Mouse (Mus musculus): ENCODE data around the gene Hdgf. TPM values are rescaled to one million over a fixed set of nuclear protein-coding genes. Genes with fewer than 3 reads are reported as not detected.
A peak's percentile ranks its signal among the peaks of the same experiment; 100 is the strongest.
"Not testable (repeated sequence)": the region's sequence is repeated elsewhere in the genome, so short reads cannot be mapped to it uniquely, and the experiment has no call there.

The Hdgf gene
- 229 TPM in 2 replicates for polyA plus RNA-seq (2016; fragmentation: Nextera tagmentation; extraction: Ambion mirVana)

DNA sequence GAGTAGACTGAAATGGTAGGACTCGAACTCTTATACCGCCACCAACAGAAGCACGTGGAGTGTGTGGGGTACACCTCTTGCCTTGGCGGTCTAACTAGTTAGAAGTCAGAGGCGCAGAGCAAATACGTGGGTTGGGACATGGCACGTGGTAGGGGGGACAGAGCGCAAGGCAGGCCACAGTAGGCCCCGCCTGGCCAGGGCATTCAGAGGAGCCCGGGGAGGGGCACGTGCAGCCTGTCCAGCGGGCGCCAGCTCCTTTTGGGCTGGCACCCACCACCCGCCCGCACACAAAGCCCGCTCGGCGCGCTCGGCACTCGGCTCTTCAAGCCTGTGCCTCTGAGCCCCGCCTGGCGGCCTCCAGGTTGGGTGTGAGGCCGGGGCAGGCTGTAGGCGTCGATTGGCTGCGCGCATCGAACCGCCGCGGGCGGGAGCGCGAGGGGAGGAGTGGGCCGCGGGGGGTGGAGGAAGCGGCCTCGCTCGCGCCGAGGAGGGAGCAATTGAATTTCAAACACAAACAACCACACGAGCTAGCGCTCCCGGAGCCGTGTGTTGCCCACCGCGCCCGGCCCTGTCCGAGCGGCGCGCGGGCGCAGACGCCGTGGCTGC is at the start of gene Hdgf:
TSS of gene Hdgf (plus strand) at position 442 of the 606 bp plus-strand sequence.
- no peaks in the 10 kb centered on the region for H3K9me3 ChIP-seq
- DNase-seq (ENCODE audit: low spot score), result peak; percentile 97
- H3K27ac ChIP-seq, result peak within 1 kb of the TSS; percentile 99
- H3K36me3 ChIP-seq, result no peaks in the 10 kb centered on the region; the same call in 1 of the 2 replicates
- peak within 1 kb of the TSS; percentile 97 for H3K4me3 ChIP-seq
- WGBS, result 1% methylated on average over 57 of the region's 57 CpGs
- H3K27me3 ChIP-seq (ENCODE audit: insufficient read depth, poor library complexity, severe bottlenecking), result no peaks in the 10 kb centered on the region
- H3K4me1 ChIP-seq (replicated peaks), result peaks cover 50% of the 10 kb centered on the region

DNA sequence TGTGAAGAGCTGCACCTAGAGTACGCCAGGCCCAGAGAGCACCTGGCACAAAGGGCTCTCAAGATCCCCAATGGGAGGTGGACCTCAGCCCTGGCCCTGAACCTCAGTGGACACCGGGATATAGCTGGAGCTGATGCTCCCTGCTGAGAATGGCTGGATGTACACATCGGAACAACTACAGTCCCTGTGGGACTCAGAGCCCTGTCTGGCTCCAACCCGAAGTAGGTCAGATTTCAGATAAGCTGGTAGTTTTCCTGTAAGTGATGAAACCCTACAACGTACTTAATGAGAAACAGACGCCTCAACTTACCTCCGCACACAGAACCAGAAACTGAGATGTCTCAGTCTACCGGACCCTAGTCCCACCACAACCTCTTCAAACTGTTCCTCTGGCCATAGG is 48.5 kb upstream of the Hdgf start:
- no peak overlapping the region for H3K27ac ChIP-seq
- WGBS, result 83% methylated on average over 8 of the region's 8 CpGs
- H3K4me1 ChIP-seq (replicated peaks), result peaks cover 17% of the 10 kb centered on the region
- H3K9me3 ChIP-seq, result no peaks in the 10 kb centered on the region
- H3K36me3 ChIP-seq, result peaks cover 70% of the 10 kb centered on the region
- no peaks in the 10 kb centered on the region for H3K27me3 ChIP-seq (ENCODE audit: insufficient read depth, poor library complexity, severe bottlenecking)
- no peak for DNase-seq (ENCODE audit: low spot score)
- no peak overlapping the region for H3K4me3 ChIP-seq

DNA sequence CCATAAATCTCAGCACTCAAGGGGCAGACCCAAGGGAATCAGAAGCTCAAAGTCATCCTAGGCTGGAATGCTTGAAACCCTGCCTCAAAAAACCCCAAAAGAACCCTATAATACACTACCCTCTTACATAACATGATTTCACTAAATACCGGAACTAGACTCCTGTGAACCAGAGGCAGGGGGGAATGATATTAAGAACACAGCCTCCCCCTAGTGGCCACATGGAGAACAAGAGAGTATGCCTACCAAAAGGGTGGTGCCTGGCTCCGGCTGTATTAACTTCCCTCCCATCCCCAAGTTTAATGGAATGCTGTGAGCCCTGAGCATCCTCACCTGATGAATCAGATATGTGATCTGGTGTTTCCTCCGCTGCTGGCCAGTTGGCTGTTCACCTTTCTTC is 46.3 kb upstream of the Hdgf start:
- Histone ChIP-seq H3K4me1 (replicated peaks) (no peaks in the 10 kb centered on the region), H3K36me3 (peaks cover 90% of the 10 kb centered on the region)

DNA sequence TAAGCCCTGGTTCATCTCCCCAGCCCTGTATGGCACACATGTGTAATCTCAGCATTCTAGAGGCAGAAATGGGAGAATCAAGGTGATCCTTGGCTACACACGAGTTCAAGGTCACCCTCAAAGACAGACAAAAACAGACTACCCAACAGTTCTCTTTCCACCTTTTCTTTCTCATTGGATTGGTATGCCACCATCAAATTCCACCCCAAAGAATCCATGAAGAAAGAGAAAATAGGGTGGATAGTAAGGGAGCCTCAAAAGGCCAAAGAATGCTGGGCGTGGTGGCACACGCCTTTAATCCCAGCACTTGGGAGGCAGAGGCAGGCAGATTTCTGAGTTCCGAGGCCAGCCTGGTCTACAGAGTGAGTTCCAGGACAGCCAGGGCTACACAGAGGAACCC is 42.0 kb upstream of the Hdgf start:
- not testable (repeated sequence) for H3K27ac ChIP-seq; H3K4me1 ChIP-seq (replicated peaks); H3K9me3 ChIP-seq; H3K4me3 ChIP-seq; DNase-seq (ENCODE audit: low spot score); H3K27me3 ChIP-seq (ENCODE audit: insufficient read depth, poor library complexity, severe bottlenecking)
- peaks cover 98% of the 10 kb centered on the region for H3K36me3 ChIP-seq
- 91% methylated on average over 4 of the region's 4 CpGs for WGBS

More for the DNA sequence above, 46.3 kb upstream of the Hdgf start:
- Histone ChIP-seq H3K27me3 (ENCODE audit: insufficient read depth, poor library complexity, severe bottlenecking) (no peaks in the 10 kb centered on the region), H3K27ac (no peak overlapping the region), H3K4me3 (no peak overlapping the region), H3K9me3 (no peaks in the 10 kb centered on the region)
- DNase-seq (ENCODE audit: low spot score), result peak; percentile 37
- WGBS, result 38% methylated on average over 3 of the region's 3 CpGs

DNA sequence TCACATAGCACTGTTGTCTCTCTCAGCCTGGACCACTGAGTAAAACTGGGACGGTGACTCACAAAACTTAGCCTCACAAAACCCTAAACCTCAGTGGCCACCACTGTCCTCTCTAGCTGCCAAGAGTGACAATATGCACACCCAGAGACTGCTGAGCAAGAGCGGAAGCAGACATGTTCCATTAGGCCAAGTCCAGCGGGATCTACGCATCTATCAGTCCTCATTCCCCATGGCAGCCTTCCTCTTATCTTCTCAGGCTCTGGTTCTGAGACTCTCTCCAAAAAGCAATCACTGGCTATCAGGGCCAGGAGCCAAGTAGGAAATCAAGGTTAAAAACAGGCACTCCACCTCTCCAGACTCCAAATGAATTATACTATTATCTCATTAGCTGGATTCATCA is 28.4 kb upstream of the Hdgf start:
- 0 out of 2 replicates have a peak, but pooled peaks cover 3% of the 10 kb centered on the region for H3K4me1 ChIP-seq (replicated peaks)
- no peaks in the 10 kb centered on the region for H3K27me3 ChIP-seq (ENCODE audit: insufficient read depth, poor library complexity, severe bottlenecking)
- H3K4me3 ChIP-seq, result no peak overlapping the region
- 94% methylated on average over 4 of the region's 4 CpGs for WGBS
- no peak for DNase-seq (ENCODE audit: low spot score)
- no peaks in the 10 kb centered on the region for H3K9me3 ChIP-seq
- no peak overlapping the region for H3K27ac ChIP-seq
- H3K36me3 ChIP-seq, result peaks cover 88% of the 10 kb centered on the region

DNA sequence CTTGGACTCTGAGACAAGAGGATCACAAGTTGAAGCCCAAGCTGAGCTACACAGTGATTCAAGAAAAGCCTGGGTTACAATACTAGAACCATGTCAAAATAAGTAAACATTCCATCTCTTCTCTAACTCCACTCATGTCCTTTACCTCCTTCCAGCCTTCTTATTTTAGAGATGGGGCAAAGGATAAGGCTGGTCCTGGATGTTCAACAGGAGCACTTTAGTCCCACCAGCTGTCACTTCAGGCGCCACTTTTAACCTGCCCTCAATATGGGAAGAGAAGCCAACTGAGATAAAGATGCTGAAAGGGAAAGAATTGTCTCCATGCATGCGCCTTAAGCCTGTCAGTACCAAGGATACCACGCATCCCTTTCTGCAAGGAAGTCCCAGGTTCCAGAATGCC is 21.8 kb upstream of the Hdgf start:
- Histone ChIP-seq H3K4me3 (peak overlapping the region; percentile 95), H3K27ac (peak overlapping the region; percentile 95), H3K36me3 (peaks cover 32% of the 10 kb centered on the region), H3K4me1 (replicated peaks) (peaks cover 20% of the 10 kb centered on the region), H3K9me3 (0 out of 2 replicates have a peak, but pooled peaks cover 6% of the 10 kb centered on the region), H3K27me3 (ENCODE audit: insufficient read depth, poor library complexity, severe bottlenecking) (no peaks in the 10 kb centered on the region)
- DNase-seq (ENCODE audit: low spot score), result no peak
- 3% methylated on average over 3 of the region's 3 CpGs for WGBS

DNA sequence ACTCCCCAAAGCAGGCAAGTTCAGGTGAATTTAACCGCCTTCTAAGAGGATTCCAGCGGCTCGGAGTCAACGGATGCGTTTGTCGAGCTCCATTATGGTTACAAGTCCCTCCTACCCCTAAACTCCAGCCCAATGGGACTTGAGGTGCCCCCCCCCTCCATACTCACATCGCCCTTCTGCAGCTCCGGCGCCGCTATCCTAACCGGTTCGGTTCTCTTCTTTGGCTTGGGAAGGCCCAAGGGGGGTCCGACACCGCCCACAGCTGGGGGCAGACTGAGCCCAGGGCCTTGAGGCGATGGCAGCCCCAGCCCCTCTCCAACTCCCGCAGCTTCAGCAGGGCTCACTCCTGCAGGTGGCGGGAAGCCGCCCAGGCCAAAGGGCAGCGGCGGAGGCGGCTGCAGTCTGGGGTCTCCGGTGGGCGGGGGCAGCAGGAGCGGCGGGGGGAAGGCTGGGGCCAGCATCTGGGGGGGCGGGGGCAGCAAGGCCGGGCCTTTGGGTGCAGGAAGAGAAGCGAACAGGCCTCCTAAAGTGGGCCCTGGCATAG is 21.3 kb upstream of the Hdgf start:
- Histone ChIP-seq H3K27ac (peak overlapping the region; percentile 95), H3K9me3 (0 out of 2 replicates have a peak, but pooled peaks cover 6% of the 10 kb centered on the region), H3K4me1 (replicated peaks) (peaks cover 20% of the 10 kb centered on the region), H3K4me3 (peak overlapping the region; percentile 95), H3K36me3 (peaks cover 29% of the 10 kb centered on the region), H3K27me3 (ENCODE audit: insufficient read depth, poor library complexity, severe bottlenecking) (no peaks in the 10 kb centered on the region)
- under 1% methylated on average over 28 of the region's 28 CpGs for WGBS
- DNase-seq (ENCODE audit: low spot score), result no peak

DNA sequence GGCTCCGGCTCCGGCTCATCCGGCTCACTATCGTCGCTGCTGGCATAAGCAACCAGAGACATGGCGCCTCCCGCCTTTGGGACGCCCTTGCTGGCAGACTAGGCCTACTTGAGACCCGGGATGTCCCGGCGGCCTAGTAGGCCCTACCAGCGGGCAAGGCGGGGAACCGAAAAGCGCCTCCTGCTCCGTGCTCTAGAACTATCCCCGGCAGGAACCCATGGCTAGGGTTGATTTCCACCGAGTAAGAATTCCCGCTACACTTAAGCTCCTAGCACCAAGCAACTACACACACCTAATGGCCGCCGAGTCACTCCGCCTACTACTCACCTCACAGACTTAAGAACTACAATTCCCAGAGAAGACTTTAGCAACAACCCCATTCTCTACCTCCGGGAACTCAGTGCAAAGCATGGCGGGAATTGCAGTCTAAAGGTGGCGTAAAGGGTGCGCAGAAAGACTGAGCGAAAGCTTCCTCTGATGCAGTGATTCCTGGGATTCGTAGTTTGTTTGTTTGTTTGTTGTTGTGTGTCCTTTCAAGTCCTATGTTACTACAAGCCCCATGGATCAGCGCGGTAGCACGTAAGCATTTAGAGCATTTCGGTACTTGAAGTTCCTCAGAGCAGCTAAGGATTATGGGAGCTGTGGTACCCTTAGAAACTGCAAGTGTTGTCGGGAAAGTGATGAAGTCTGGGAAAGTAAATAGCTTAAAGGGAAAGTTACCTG is 20.7 kb upstream of the Hdgf start, which contains the start of gene Prcc:
TSS of gene Prcc (minus strand) at position 328 of the 723 bp plus-strand sequence.
- under 1% methylated on average over 33 of the region's 33 CpGs for WGBS
- Histone ChIP-seq H3K27me3 (ENCODE audit: insufficient read depth, poor library complexity, severe bottlenecking) (no peaks in the 10 kb centered on the region), H3K4me1 (replicated peaks) (peaks cover 20% of the 10 kb centered on the region), H3K27ac (peak within 1 kb of the TSS; percentile 95), H3K4me3 (peak within 1 kb of the TSS; percentile 95), H3K36me3 (peaks cover 23% of the 10 kb centered on the region), H3K9me3 (0 out of 2 replicates have a peak, but pooled peaks cover 6% of the 10 kb centered on the region)
- DNase-seq (ENCODE audit: low spot score), result peak; percentile 91

DNA sequence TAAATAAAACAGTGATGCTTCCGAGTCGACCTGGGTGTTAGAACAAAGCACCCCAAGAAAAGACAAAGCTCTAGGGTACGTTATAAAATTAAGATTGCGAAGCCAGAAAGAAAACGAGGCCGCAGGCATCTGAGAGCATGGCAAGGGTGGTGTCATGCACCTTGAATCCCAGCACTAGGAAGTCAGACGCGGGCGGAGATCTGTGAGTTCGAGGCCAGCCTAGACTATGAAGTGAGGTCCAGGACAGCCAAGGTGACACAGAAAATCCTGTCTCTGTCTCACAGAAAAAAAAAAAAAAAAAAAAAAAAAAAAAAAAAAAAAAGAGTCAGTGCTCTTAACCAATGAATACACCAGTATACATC is 20.1 kb upstream of the Hdgf start:
- DNase-seq (ENCODE audit: low spot score), result no peak

DNA sequence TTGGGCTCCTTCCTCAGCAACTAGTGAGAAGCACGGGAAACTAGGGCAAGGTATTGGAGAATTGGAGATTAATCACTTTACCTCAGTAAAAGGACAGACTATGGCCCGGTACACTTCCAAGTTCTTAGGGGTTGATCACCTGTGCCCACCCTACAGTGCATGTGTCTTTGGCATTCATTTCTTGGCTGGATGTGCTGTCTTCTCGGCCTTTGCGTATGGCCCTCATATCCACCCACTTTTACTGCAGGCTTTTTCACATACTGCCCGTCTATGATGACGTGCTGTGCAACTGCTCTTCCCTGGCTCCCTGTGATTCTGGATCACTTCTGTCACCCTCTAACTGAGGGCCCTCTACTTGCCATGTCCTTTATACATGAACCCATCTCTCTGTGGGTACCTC is 19.7 kb upstream of the Hdgf start:
- 85% methylated on average over 6 of the region's 6 CpGs for WGBS
- no peaks in the 10 kb centered on the region for H3K27me3 ChIP-seq (ENCODE audit: insufficient read depth, poor library complexity, severe bottlenecking)
- peaks cover 20% of the 10 kb centered on the region for H3K4me1 ChIP-seq (replicated peaks)
- H3K4me3 ChIP-seq, result peak overlapping the region; percentile 95
- H3K27ac ChIP-seq, result no peak overlapping the region
- no peak for DNase-seq (ENCODE audit: low spot score)
- 0 out of 2 replicates have a peak, but pooled peaks cover 6% of the 10 kb centered on the region for H3K9me3 ChIP-seq
- H3K36me3 ChIP-seq, result peaks cover 13% of the 10 kb centered on the region

More for the DNA sequence above, 20.1 kb upstream of the Hdgf start:
- H3K27ac ChIP-seq, result peak overlapping the region; percentile 95
- H3K9me3 ChIP-seq, result 0 out of 2 replicates have a peak, but pooled peaks cover 6% of the 10 kb centered on the region
- peaks cover 20% of the 10 kb centered on the region for H3K4me1 ChIP-seq (replicated peaks)
- H3K36me3 ChIP-seq, result peaks cover 17% of the 10 kb centered on the region
- H3K27me3 ChIP-seq (ENCODE audit: insufficient read depth, poor library complexity, severe bottlenecking), result no peaks in the 10 kb centered on the region
- WGBS, result 15% methylated on average over 10 of the region's 10 CpGs
- peak overlapping the region; percentile 95 for H3K4me3 ChIP-seq

DNA sequence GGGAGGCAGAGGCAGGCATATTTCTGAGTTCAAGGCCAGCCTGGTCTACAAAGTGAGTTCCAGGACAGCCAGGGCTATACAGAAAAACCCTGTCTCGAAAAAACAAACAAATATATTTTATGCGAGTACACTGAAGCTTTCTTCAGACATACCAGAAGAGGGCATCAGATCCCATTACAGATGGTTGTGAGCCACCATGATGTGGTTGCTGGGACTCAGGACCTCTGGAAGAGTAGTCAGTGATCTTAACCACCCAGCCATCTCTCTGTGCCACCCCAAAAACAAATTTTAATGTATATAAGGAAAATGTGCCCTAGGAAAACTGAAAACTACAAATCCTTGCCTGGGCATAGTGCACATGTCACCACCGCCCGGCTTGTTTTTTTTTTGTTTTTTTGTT is 18.7 kb upstream of the Hdgf start:
- H3K36me3 ChIP-seq; H3K4me3 ChIP-seq; H3K27ac ChIP-seq; H3K27me3 ChIP-seq (ENCODE audit: insufficient read depth, poor library complexity, severe bottlenecking); H3K9me3 ChIP-seq; DNase-seq (ENCODE audit: low spot score): not testable (repeated sequence)
- 77% methylated on average over 4 of the region's 4 CpGs for WGBS
- peaks cover 18% of the 10 kb centered on the region for H3K4me1 ChIP-seq (replicated peaks)

DNA sequence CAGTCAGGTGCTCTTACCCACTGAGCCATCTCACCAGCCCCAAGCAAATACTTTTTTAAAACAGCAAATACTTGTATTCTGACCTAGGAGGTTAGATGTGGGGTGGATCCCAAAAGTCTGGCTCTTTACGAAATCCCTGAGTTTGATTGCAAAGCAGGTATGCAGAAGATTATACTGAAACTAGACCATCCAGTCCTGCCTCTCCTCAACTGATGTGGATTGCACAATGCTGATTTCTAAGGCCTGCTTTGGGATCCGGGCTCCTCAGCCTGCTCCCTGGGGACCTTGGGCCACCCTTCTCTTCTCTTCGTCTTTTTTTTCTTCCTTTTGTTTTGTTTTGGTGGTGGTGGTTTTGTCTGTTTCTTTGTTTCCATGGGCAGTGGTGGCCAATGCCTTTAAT is 14.6 kb upstream of the Hdgf start:
- Histone ChIP-seq H3K4me1 (replicated peaks) (no peaks in the 10 kb centered on the region), H3K27ac (no peak overlapping the region), H3K27me3 (ENCODE audit: insufficient read depth, poor library complexity, severe bottlenecking) (no peaks in the 10 kb centered on the region), H3K36me3 (no peaks in the 10 kb centered on the region), H3K9me3 (0 out of 2 replicates have a peak, but pooled peaks cover 6% of the 10 kb centered on the region), H3K4me3 (no peak overlapping the region)
- DNase-seq (ENCODE audit: low spot score), result no peak
- WGBS, result 65% methylated on average over 3 of the region's 3 CpGs

DNA sequence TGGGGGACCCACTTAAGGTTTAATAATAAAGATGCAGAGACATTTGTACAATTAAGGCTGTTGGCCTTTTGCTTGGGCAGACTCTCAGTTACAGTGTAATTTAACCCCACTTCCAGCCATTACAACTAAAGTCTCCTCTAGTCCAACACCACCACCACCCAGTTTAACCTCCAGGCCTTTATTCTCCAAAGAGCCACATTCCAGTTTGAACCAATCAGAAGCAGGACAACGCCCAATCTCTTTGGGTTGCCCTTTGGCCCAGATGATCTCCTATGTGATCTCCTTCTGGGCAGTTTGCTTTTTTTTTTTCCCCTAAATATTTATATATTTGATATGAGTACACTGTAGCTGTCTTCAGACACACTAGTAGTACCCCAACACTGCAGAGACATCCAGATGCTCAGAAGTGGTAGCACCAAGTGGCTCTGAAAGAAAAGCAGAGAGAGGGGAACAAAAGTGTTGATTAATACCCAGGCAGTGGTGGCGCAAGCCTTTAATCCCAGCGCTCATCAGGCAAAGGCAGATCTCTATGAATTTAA is 12.7 kb upstream of the Hdgf start:
- H3K27ac ChIP-seq, result no peak overlapping the region
- 0 out of 2 replicates have a peak, but pooled peaks cover under 1% of the 10 kb centered on the region for H3K9me3 ChIP-seq
- H3K36me3 ChIP-seq, result no peaks in the 10 kb centered on the region
- H3K4me1 ChIP-seq (replicated peaks), result no peaks in the 10 kb centered on the region
- WGBS, result 77% methylated on average over 3 of the region's 3 CpGs
- DNase-seq (ENCODE audit: low spot score), result no peak
- no peak overlapping the region for H3K4me3 ChIP-seq
- H3K27me3 ChIP-seq (ENCODE audit: insufficient read depth, poor library complexity, severe bottlenecking), result no peaks in the 10 kb centered on the region

Data from hindbrain, embryonic 10.5 days (tissue).